Mouse (Mus musculus): ENCODE measurements around the gene Sh3pxd2a. TPM values are rescaled to one million over a fixed set of nuclear protein-coding genes. Genes with fewer than 3 reads are reported as not detected.

The Sh3pxd2a gene
- polyA plus RNA-seq, 1 experiment from 2014 or later = 1.7 TPM

GRCm38 (mm10) chr19:47320331-47320668 is 143.9 kb downstream of the Sh3pxd2a start:
- peaks cover 56% of the 10 kb centered on the region for H3K4me1 ChIP-seq

GRCm38 (mm10) chr19:47319521-47320330 is 144.5 kb downstream of the Sh3pxd2a start:
- H3K27me3 ChIP-seq (ENCODE audit: low read depth, poor library complexity, severe bottlenecking) = no peaks in the 10 kb centered on the region
- DNase-seq (ENCODE audit: low spot score) = no peak
- WGBS = 64% methylated on average over 10 of the region's 10 CpGs
- H3K9me3 ChIP-seq (replicated peaks) = no peaks in the 10 kb centered on the region
- peak overlapping the region; percentile 64 for H3K27ac ChIP-seq (replicated peaks)
- H3K4me1 ChIP-seq = peaks cover 62% of the 10 kb centered on the region
- no peaks in the 10 kb centered on the region for H3K36me3 ChIP-seq
- no peak overlapping the region for H3K4me3 ChIP-seq

More at GRCm38 (mm10) chr19:47320331-47320668, 143.9 kb downstream of the Sh3pxd2a start:
- no peak for DNase-seq (ENCODE audit: low spot score)
- peak overlapping the region; percentile 64 for H3K27ac ChIP-seq (replicated peaks)
- H3K36me3 ChIP-seq = no peaks in the 10 kb centered on the region
- no peak overlapping the region for H3K4me3 ChIP-seq
- H3K9me3 ChIP-seq (replicated peaks) = no peaks in the 10 kb centered on the region
- WGBS = 32% methylated on average over 8 of the region's 8 CpGs
- no peaks in the 10 kb centered on the region for H3K27me3 ChIP-seq (ENCODE audit: low read depth, poor library complexity, severe bottlenecking)

GRCm38 (mm10) chr19:47319061-47319460 is 145.1 kb downstream of the Sh3pxd2a start:
- Histone ChIP-seq H3K9me3 (replicated peaks) (no peaks in the 10 kb centered on the region), H3K4me3 (no peak overlapping the region), H3K4me1 (peaks cover 69% of the 10 kb centered on the region), H3K27me3 (ENCODE audit: low read depth, poor library complexity, severe bottlenecking) (no peaks in the 10 kb centered on the region), H3K36me3 (no peaks in the 10 kb centered on the region), H3K27ac (replicated peaks) (0 out of 2 replicates have a peak overlapping the region, but pooled peaks have one; percentile 2)
- WGBS = 89% methylated on average over 8 of the region's 8 CpGs
- DNase-seq (ENCODE audit: low spot score) = no peak

GRCm38 (mm10) chr19:47317063-47317938 is 146.9 kb downstream of the Sh3pxd2a start:
- no peak for DNase-seq (ENCODE audit: low spot score)
- H3K4me3 ChIP-seq = no peak overlapping the region
- H3K9me3 ChIP-seq (replicated peaks) = no peaks in the 10 kb centered on the region
- peaks cover 81% of the 10 kb centered on the region for H3K4me1 ChIP-seq
- peaks cover 11% of the 10 kb centered on the region for H3K27me3 ChIP-seq (ENCODE audit: low read depth, poor library complexity, severe bottlenecking)
- no peaks in the 10 kb centered on the region for H3K36me3 ChIP-seq
- peak overlapping the region; percentile 50; the same call in 1 of the 2 replicates for H3K27ac ChIP-seq (replicated peaks)
- WGBS = 72% methylated on average over 15 of the region's 15 CpGs

GRCm38 (mm10) chr19:47316288-47317062 is 147.7 kb downstream of the Sh3pxd2a start:
- peaks cover 5% of the 10 kb centered on the region; the same call in 1 of the 2 replicates for H3K36me3 ChIP-seq
- H3K4me3 ChIP-seq = no peak overlapping the region
- peaks cover 90% of the 10 kb centered on the region for H3K4me1 ChIP-seq
- no peak for DNase-seq (ENCODE audit: low spot score)
- peaks cover 11% of the 10 kb centered on the region for H3K27me3 ChIP-seq (ENCODE audit: low read depth, poor library complexity, severe bottlenecking)
- WGBS = 76% methylated on average over 19 of the region's 19 CpGs
- H3K9me3 ChIP-seq (replicated peaks) = no peaks in the 10 kb centered on the region
- peak overlapping the region; percentile 56; the same call in 1 of the 2 replicates for H3K27ac ChIP-seq (replicated peaks)

GRCm38 (mm10) chr19:47315917-47316265 is 148.3 kb downstream of the Sh3pxd2a start:
- Histone ChIP-seq H3K4me1 (peaks cover 93% of the 10 kb centered on the region), H3K27ac (replicated peaks) (peak overlapping the region; percentile 56; the same call in 1 of the 2 replicates), H3K4me3 (no peak overlapping the region), H3K36me3 (peaks cover 9% of the 10 kb centered on the region), H3K9me3 (replicated peaks) (no peaks in the 10 kb centered on the region), H3K27me3 (ENCODE audit: low read depth, poor library complexity, severe bottlenecking) (peaks cover 11% of the 10 kb centered on the region)
- WGBS = 3% methylated on average over 1 of the region's 1 CpGs
- DNase-seq (ENCODE audit: low spot score) = no peak

- H3K27ac ChIP-seq (replicated peaks) = peak overlapping the region; percentile 93
- DNase-seq (ENCODE audit: low spot score) = no peak
These were observed 148.9 kb downstream of the Sh3pxd2a start for GRCm38 (mm10) chr19:47315091-47315916.

GRCm38 (mm10) chr19:47314076-47314941 is 149.9 kb downstream of the Sh3pxd2a start:
- peak overlapping the region; percentile 93 for H3K27ac ChIP-seq (replicated peaks)
- peaks cover 25% of the 10 kb centered on the region for H3K36me3 ChIP-seq
- no peaks in the 10 kb centered on the region for H3K9me3 ChIP-seq (replicated peaks)
- peak overlapping the region; percentile 63 for H3K4me3 ChIP-seq
- H3K4me1 ChIP-seq = peaks cover 80% of the 10 kb centered on the region
- WGBS = 1% methylated on average over 49 of the region's 49 CpGs
- peak; percentile 83 for DNase-seq (ENCODE audit: low spot score)
- peaks cover 11% of the 10 kb centered on the region for H3K27me3 ChIP-seq (ENCODE audit: low read depth, poor library complexity, severe bottlenecking)

More at GRCm38 (mm10) chr19:47315091-47315916, 148.9 kb downstream of the Sh3pxd2a start:
- 58% methylated on average over 14 of the region's 14 CpGs for WGBS
- Histone ChIP-seq H3K27me3 (ENCODE audit: low read depth, poor library complexity, severe bottlenecking) (peaks cover 11% of the 10 kb centered on the region), H3K9me3 (replicated peaks) (no peaks in the 10 kb centered on the region), H3K4me3 (peak overlapping the region; percentile 63), H3K36me3 (peaks cover 15% of the 10 kb centered on the region), H3K4me1 (peaks cover 87% of the 10 kb centered on the region)

GRCm38 (mm10) chr19:47313387-47314075 is 150.7 kb downstream of the Sh3pxd2a start:
- no peaks in the 10 kb centered on the region for H3K9me3 ChIP-seq (replicated peaks)
- H3K36me3 ChIP-seq = peaks cover 29% of the 10 kb centered on the region
- H3K4me3 ChIP-seq = peak overlapping the region; percentile 63
- H3K27ac ChIP-seq (replicated peaks) = peak overlapping the region; percentile 93
- WGBS = 11% methylated on average over 11 of the region's 11 CpGs
- peaks cover 72% of the 10 kb centered on the region for H3K4me1 ChIP-seq
- DNase-seq (ENCODE audit: low spot score) = no peak
- H3K27me3 ChIP-seq (ENCODE audit: low read depth, poor library complexity, severe bottlenecking) = peaks cover 11% of the 10 kb centered on the region

GRCm38 (mm10) chr19:47311162-47311561 is 153.0 kb downstream of the Sh3pxd2a start:
- H3K4me1 ChIP-seq = peaks cover 52% of the 10 kb centered on the region
- no peak for DNase-seq (ENCODE audit: low spot score)
- H3K36me3 ChIP-seq = peaks cover 42% of the 10 kb centered on the region
- H3K27me3 ChIP-seq (ENCODE audit: low read depth, poor library complexity, severe bottlenecking) = peaks cover 11% of the 10 kb centered on the region
- H3K27ac ChIP-seq (replicated peaks) = no peak overlapping the region
- H3K4me3 ChIP-seq = no peak overlapping the region
- 87% methylated on average over 4 of the region's 4 CpGs for WGBS
- no peaks in the 10 kb centered on the region for H3K9me3 ChIP-seq (replicated peaks)
